ENCODE assay signal across 15 mouse cellular contexts in the genomic region with DNA sequence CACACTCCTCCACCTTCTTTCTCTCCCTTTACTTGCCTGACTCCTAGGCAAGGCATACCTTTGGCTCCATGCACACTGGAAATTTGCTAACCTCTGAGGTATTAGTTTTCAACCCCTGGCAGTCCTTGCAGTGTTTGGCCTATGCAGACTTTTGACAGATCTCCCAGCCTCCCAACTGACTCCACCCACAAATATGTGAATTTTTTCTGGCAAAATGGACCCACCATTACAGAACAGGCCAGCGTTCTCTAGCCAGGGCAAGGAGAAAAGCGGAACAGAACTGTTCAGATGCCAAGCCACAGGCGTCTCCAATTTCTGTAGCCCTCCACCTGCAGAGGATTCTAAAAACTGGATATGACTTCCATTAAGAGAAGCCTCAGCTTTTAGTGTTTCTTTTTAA.
"Had no signal": no experiment of that assay in that cellular context is flagged by ENCODE, and none has a peak within 500 bp of the region (broad histone marks: within the 10 kb centered on the region; RNA-seq: fewer than 3 reads in every experiment).

No protein-coding gene starts in this region.

- ATAC-seq: liver, embryonic 12.5 days; midbrain, embryonic 15.5 days had no signal

- H3K36me3 ChIP-seq: liver, embryonic 12.5 days; midbrain, embryonic 15.5 days; neural tube, embryonic 12.5 days; stomach, embryonic 15.5 days had no signal

- H3K9me3 ChIP-seq: liver, embryonic 12.5 days; megakaryocyte, embryonic 14.5 days; midbrain, embryonic 15.5 days; neural tube, embryonic 12.5 days; stomach, embryonic 15.5 days had no signal

- H3K4me2 ChIP-seq: liver, embryonic 12.5 days; lung, embryonic 14.5 days; midbrain, embryonic 11.5 days; midbrain, embryonic 15.5 days; neural tube, embryonic 12.5 days; stomach, embryonic 15.5 days had no signal

- H3K27me3 ChIP-seq: liver, embryonic 12.5 days; megakaryocyte, embryonic 14.5 days; midbrain, embryonic 15.5 days; neural tube, embryonic 12.5 days; stomach, embryonic 15.5 days had no signal

- H3K4me3 ChIP-seq: liver, embryonic 12.5 days; megakaryocyte, embryonic 14.5 days; midbrain, embryonic 15.5 days; neural tube, embryonic 12.5 days; stomach, embryonic 15.5 days had no signal

- H3K4me1 ChIP-seq: liver, embryonic 12.5 days; megakaryocyte, embryonic 14.5 days; midbrain, embryonic 15.5 days; neural tube, embryonic 12.5 days; stomach, embryonic 15.5 days had no signal

- H3K27ac ChIP-seq: liver, embryonic 12.5 days; macrophage; midbrain, embryonic 15.5 days; neural tube, embryonic 12.5 days; stomach, embryonic 15.5 days had no signal

- H3K9ac ChIP-seq: liver, embryonic 12.5 days; lung, embryonic 14.5 days; midbrain, embryonic 15.5 days; neural tube, embryonic 12.5 days; stomach, embryonic 15.5 days had no signal

- DNase-seq: kidney, postnatal 25 days; layer of hippocampus, adult 9-11 months; left cerebral cortex, postnatal 4 days; lung, embryonic 14.5 days; lung, postnatal 10 days; retina, postnatal 1 day; right cerebral cortex, postnatal 4 days; thymus, postnatal 4 days had no signal
